In genomic region chr10:119454106-119454667, GRCm38 (mm10) we compare ENCODE assay signal across 8 mouse cellular contexts. TPM values are rescaled to one million over a fixed set of nuclear protein-coding genes. Genes with fewer than 3 reads are reported as not detected.
DNase-seq lines count a peak whose midpoint lies in the region; ATAC-seq lines count a peak whose summit lies in the region.

No protein-coding gene starts in this region.

- peak overlapping the region; percentile 81 for H3K4me3 ChIP-seq in midbrain, embryonic 12.5 days

- peak; percentile 81 for ATAC-seq in midbrain, embryonic 12.5 days (ENCODE audit: low FRiP score, low read depth)

- intact Hi-C loops in heart, postnatal 36 days (cut with DNase I): no loop called here
- intact Hi-C loops in left cerebral cortex, postnatal 36 days (cut with DNase I): loop anchor here (5.0 to 10.0 kb wide), 2 partner anchors 153 to 191 kb away; no protein-coding TSS in a partner anchor

- H3K27ac ChIP-seq in midbrain, embryonic 12.5 days (replicated peaks): peak overlapping the region; percentile 87

- peaks cover 9% of the 10 kb centered on the region for H3K27me3 ChIP-seq in midbrain, embryonic 12.5 days

- WGBS in midbrain, embryonic 12.5 days: under 1% methylated on average over 52 of the region's 57 CpGs

- H3K9ac ChIP-seq in midbrain, embryonic 12.5 days (replicated peaks): peak overlapping the region; percentile 73

- H3K9me3 ChIP-seq in midbrain, embryonic 12.5 days: no peaks in the 10 kb centered on the region

- no peaks in the 10 kb centered on the region for H3K36me3 ChIP-seq in midbrain, embryonic 12.5 days

- peaks cover 19% of the 10 kb centered on the region for H3K4me1 ChIP-seq in midbrain, embryonic 12.5 days

- H3K4me2 ChIP-seq in midbrain, embryonic 12.5 days (replicated peaks): peak overlapping the region; percentile 88

- peak; percentile 87 for DNase-seq in heart, adult 11 months
- DNase-seq in heart, adult 8-10 months (ENCODE audit: low spot score): no peak
- peak; percentile 68 for DNase-seq in R1 (ENCODE audit: low read depth, low spot score)
- DNase-seq in embryo, embryonic 11.5 days (ENCODE audit: low read depth, low spot score): peak; percentile 32
- peak; percentile 12 to 18 for DNase-seq in heart, postnatal 36 days
- DNase-seq in left cerebral cortex, postnatal 36 days (ENCODE audit: low spot score in 2 of 2): peak; percentile 29 to 63
- peak; percentile 26 for DNase-seq in testis, postnatal 14 days (ENCODE audit: low spot score)

RNA-seq across cellular contexts. Expression of gene Grip1, which starts 0.6 kb away (rescaled TPM):
- total RNA-seq in heart, adult 8-10 months (2022): under 1 TPM; 0.43 to 0.75 (median 0.61) TPM
- total RNA-seq in heart, postnatal 36 days (2021): under 1 TPM; 0.42 to 0.43 TPM
- total RNA-seq in left cerebral cortex, postnatal 36 days (2021): 10 to 100 TPM; 17.7 to 22.7 TPM
- polyA plus RNA-seq in midbrain, embryonic 12.5 days (2016; fragmentation: Nextera tagmentation; extraction: Ambion mirVana): 12.7 and 13.1 TPM in 2 replicates

Comparison
In these comparisons a context has a peak if more than half of its experiments do, and no peak if none do; other contexts are left out.
1. RNA of gene Grip1, which starts 0.6 kb away (total RNA-seq): 17.7 to 22.7 TPM in left cerebral cortex, postnatal 36 days; 0.43 to 0.75 TPM in heart, adult 8-10 months and 0.42 to 0.43 TPM in heart, postnatal 36 days; every median in the first group is over 10 times any median in the second.